8 mouse cellular contexts compared by ENCODE assay signal in the genomic region with DNA sequence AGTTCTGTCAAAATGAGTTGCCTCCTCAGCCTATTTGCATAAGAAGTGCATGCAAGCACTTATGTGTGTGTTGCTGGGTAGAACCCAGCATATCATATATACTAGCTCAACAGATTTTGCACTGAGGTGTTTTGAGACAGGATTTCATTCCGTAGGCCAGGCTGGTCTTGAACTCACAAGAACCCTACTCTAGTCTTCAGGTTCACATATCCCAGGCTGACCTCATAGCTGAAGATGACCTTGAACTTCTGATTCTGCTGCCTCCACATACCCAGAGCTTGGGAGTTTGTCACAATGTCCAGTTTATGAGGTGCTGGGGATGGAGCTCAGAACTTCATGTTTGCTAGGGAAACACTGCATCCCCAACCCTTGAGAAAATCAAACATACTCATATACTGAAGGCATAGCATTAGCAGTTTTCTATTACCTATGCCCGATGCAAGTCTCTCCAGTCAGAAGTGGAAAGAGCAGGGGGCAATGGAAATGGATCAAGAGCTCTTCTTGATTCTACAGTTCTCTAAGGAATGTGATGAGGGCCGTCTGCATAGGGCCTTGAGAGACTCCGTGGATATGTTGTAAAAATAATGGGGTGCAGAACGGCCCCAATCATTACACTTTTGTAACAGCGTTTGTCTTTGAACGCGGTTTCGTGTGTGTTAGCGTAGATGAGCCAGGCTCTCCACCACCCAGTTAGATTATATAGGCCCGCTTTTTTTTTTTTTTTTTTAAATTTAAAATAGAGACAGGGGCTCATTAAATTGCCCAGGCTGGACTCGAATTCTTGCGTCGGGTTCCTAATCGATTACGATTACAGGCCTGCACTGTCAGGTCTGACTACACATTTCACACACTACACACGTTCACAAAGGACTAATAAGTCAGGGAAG. TPM values are rescaled to one million over a fixed set of nuclear protein-coding genes. Genes with fewer than 3 reads are reported as not detected.
DNase-seq lines count a peak whose midpoint lies in the region; ATAC-seq lines count a peak whose summit lies in the region.

No protein-coding gene starts in this region.

- peak overlapping the region; percentile 67 for H3K4me3 ChIP-seq in lung, embryonic 15.5 days
- peak overlapping the region; percentile 84 for H3K4me3 ChIP-seq in intestine, embryonic 14.5 days (ENCODE audit: low read depth, low read length)
- peak overlapping the region; percentile 71 for H3K4me3 ChIP-seq in neural tube, embryonic 15.5 days (replicated peaks)

- no peaks in the 10 kb centered on the region for H3K9me3 ChIP-seq in lung, embryonic 15.5 days
- H3K9me3 ChIP-seq in intestine, embryonic 14.5 days (ENCODE audit: control insufficient read depth, low read length): no peaks in the 10 kb centered on the region
- no peaks in the 10 kb centered on the region for H3K9me3 ChIP-seq in neural tube, embryonic 15.5 days (replicated peaks)

- peak overlapping the region; percentile 38 for H3K9ac ChIP-seq in lung, embryonic 15.5 days
- peak overlapping the region; percentile 92 for H3K9ac ChIP-seq in intestine, embryonic 14.5 days (ENCODE audit: low read length)
- H3K9ac ChIP-seq in neural tube, embryonic 15.5 days (replicated peaks): peak overlapping the region; percentile 60

- H3K4me2 ChIP-seq in lung, embryonic 15.5 days: peak overlapping the region; percentile 68
- peak overlapping the region; percentile 80 for H3K4me2 ChIP-seq in intestine, embryonic 14.5 days (ENCODE audit: low read length)
- peak overlapping the region; percentile 67 for H3K4me2 ChIP-seq in neural tube, embryonic 15.5 days

- no peak for DNase-seq in lung, postnatal 36 days
- DNase-seq in embryo, embryonic 11 days: peak; percentile 47
- DNase-seq in intestine, embryonic 14.5 days (ENCODE audit: low spot score): no peak
- DNase-seq in layer of hippocampus, postnatal 10 days (ENCODE audit: low spot score in 2 of 2): no peak
- no peak for DNase-seq in gastrocnemius, postnatal 25 days
- no peak for DNase-seq in kidney, postnatal 14 days

- peak overlapping the region; percentile 89 for H3K27ac ChIP-seq in lung, embryonic 15.5 days
- peak overlapping the region; percentile 89 for H3K27ac ChIP-seq in intestine, embryonic 14.5 days (ENCODE audit: low read depth)
- H3K27ac ChIP-seq in neural tube, embryonic 15.5 days (replicated peaks): peak overlapping the region; percentile 95

- peak; percentile 5 for ATAC-seq in lung, embryonic 15.5 days (ENCODE audit: borderline replicate concordance, extremely low read depth, low FRiP score, low TSS enrichment)
- no peak for ATAC-seq in intestine, embryonic 14.5 days (replicated peaks; ENCODE audit: low FRiP score, low TSS enrichment, low read depth)
- ATAC-seq in neural tube, embryonic 15.5 days (ENCODE audit: low FRiP score): peak; percentile 19

- H3K27me3 ChIP-seq in lung, embryonic 15.5 days: no peaks in the 10 kb centered on the region
- H3K27me3 ChIP-seq in intestine, embryonic 14.5 days (replicated peaks; ENCODE audit: control insufficient read depth, insufficient read depth, low read length): no peaks in the 10 kb centered on the region
- H3K27me3 ChIP-seq in neural tube, embryonic 15.5 days (replicated peaks): no peaks in the 10 kb centered on the region

- WGBS in lung, embryonic 15.5 days: 9% methylated on average over 17 of the region's 17 CpGs
- WGBS in intestine, embryonic 14.5 days: 11% methylated on average over 17 of the region's 17 CpGs
- WGBS in neural tube, embryonic 15.5 days: 9% methylated on average over 17 of the region's 17 CpGs

- peaks cover 31% of the 10 kb centered on the region for H3K36me3 ChIP-seq in lung, embryonic 15.5 days
- peaks cover 36% of the 10 kb centered on the region for H3K36me3 ChIP-seq in intestine, embryonic 14.5 days (ENCODE audit: control insufficient read depth, insufficient read depth, low read length)
- H3K36me3 ChIP-seq in neural tube, embryonic 15.5 days: peaks cover 29% of the 10 kb centered on the region

- H3K4me1 ChIP-seq in lung, embryonic 15.5 days: peaks cover 42% of the 10 kb centered on the region
- H3K4me1 ChIP-seq in intestine, embryonic 14.5 days (replicated peaks; ENCODE audit: control insufficient read depth, insufficient read depth, low read length): peaks cover 17% of the 10 kb centered on the region
- peaks cover 39% of the 10 kb centered on the region for H3K4me1 ChIP-seq in neural tube, embryonic 15.5 days

RNA-seq across cellular contexts. Expression of a gene that starts 27.7 kb away (rescaled TPM):
- polyA plus RNA-seq in lung, embryonic 15.5 days (2015; fragmentation: Nextera tagmentation; extraction: Ambion mirVana): 4.6 and 5.5 TPM in 2 replicates
- polyA plus RNA-seq in intestine, embryonic 14.5 days (2014; fragmentation: Nextera tagmentation; extraction: Ambion mirVana): 11.6 and 12.4 TPM in 2 replicates
- polyA plus RNA-seq in neural tube, embryonic 15.5 days (2015; fragmentation: Nextera tagmentation; extraction: Ambion mirVana): 32.3 and 32.9 TPM in 2 replicates
- total RNA-seq in layer of hippocampus, postnatal 10 days (2021): 10 to 100 TPM; 26.1 to 26.3 TPM
- total RNA-seq in gastrocnemius, postnatal 25 days (2021): 1 to 10 TPM in 1 of 2 experiments, under 1 TPM in 1; 0.97 to 1.5 TPM

RNA-seq across cellular contexts. Expression of a gene that starts 46.3 kb away (rescaled TPM):
- 12.6 and 13.0 TPM in 2 replicates for polyA plus RNA-seq in lung, embryonic 15.5 days (2015; fragmentation: Nextera tagmentation; extraction: Ambion mirVana)
- polyA plus RNA-seq in intestine, embryonic 14.5 days (2014; fragmentation: Nextera tagmentation; extraction: Ambion mirVana): 12.9 and 13.7 TPM in 2 replicates
- 8.2 and 8.5 TPM in 2 replicates for polyA plus RNA-seq in neural tube, embryonic 15.5 days (2015; fragmentation: Nextera tagmentation; extraction: Ambion mirVana)
- total RNA-seq in layer of hippocampus, postnatal 10 days (2021): 10 to 100 TPM; 10.7 to 11.3 TPM
- total RNA-seq in gastrocnemius, postnatal 25 days (2021): 1 to 10 TPM; 4.0 to 4.7 TPM

RNA-seq across cellular contexts. Expression of a gene that starts 46.5 kb away (rescaled TPM):
- 40.9 and 42.1 TPM in 2 replicates for polyA plus RNA-seq in lung, embryonic 15.5 days (2015; fragmentation: Nextera tagmentation; extraction: Ambion mirVana)
- polyA plus RNA-seq in intestine, embryonic 14.5 days (2014; fragmentation: Nextera tagmentation; extraction: Ambion mirVana): 56.7 and 57.4 TPM in 2 replicates
- 23.2 and 30.8 TPM in 2 replicates for polyA plus RNA-seq in neural tube, embryonic 15.5 days (2015; fragmentation: Nextera tagmentation; extraction: Ambion mirVana)
- total RNA-seq in layer of hippocampus, postnatal 10 days (2021): 10 to 100 TPM; 19.1 to 23.4 TPM
- 1 to 10 TPM; 2.8 to 4.2 TPM for total RNA-seq in gastrocnemius, postnatal 25 days (2021)

RNA-seq across cellular contexts. Expression of a gene that starts 51.0 kb away (rescaled TPM):
- 3,157 and 3,186 TPM in 2 replicates for polyA plus RNA-seq in lung, embryonic 15.5 days (2015; fragmentation: Nextera tagmentation; extraction: Ambion mirVana)
- 2,820 and 3,158 TPM in 2 replicates for polyA plus RNA-seq in intestine, embryonic 14.5 days (2014; fragmentation: Nextera tagmentation; extraction: Ambion mirVana)
- 4,120 and 4,434 TPM in 2 replicates for polyA plus RNA-seq in neural tube, embryonic 15.5 days (2015; fragmentation: Nextera tagmentation; extraction: Ambion mirVana)
- 1,000 to 10,000 TPM; 1,541 to 1,698 TPM for total RNA-seq in layer of hippocampus, postnatal 10 days (2021)
- total RNA-seq in gastrocnemius, postnatal 25 days (2021): 100 to 1,000 TPM; 692 to 747 TPM

Comparison
In these comparisons a context has a peak if more than half of its experiments do, and no peak if none do; other contexts are left out.
1. H3K9ac ChIP-seq: peak in every context shown above with its lines; median percentile 92 in intestine, embryonic 14.5 days; 60 in neural tube, embryonic 15.5 days; 38 in lung, embryonic 15.5 days.